Mouse (Mus musculus) CH12.LX (cell line): ENCODE data around the gene Kif1a. TPM values are rescaled to one million over a fixed set of nuclear protein-coding genes. Genes with fewer than 3 reads are reported as not detected.

ENCODE experiments used
- DNase-seq: peaks from one replicate; pipeline ENCODE4 v3.0.0-alpha.2; 2013; ENCODE audit errors: extremely low read depth
- H3K27ac ChIP-seq: 2 replicates; pipeline ENCODE4 v1.5.1; 2012; ENCODE audit warnings: low read depth, mild to moderate bottlenecking, control low read depth, moderate library complexity; ENCODE audit not compliant: insufficient read depth
- H3K27me3 ChIP-seq: replicated peaks from 2 replicates; pipeline ENCODE3; 2012; ENCODE audit warnings: inconsistent platforms
- H3K36me3 ChIP-seq, 2 experiments: replicated peaks in 1 of 2; 2 replicates each; pipeline versions ENCODE3 to v1.6.1; 2012; ENCODE audit warnings: inconsistent platforms in 1 of 2, low read length in 1 of 2, mild to moderate bottlenecking in 1 of 2, mixed read lengths in 1 of 2, moderate library complexity in 1 of 2; ENCODE audit not compliant: control insufficient read depth in 1 of 2, insufficient read depth in 1 of 2
- H3K4me1 ChIP-seq, 2 experiments: 2 replicates each; pipeline ENCODE4 v1.6.1; 2012; ENCODE audit warnings: inconsistent platforms in 1 of 2, moderate library complexity in 1 of 2; ENCODE audit not compliant: insufficient read depth in 2 of 2, control insufficient read depth in 1 of 2
- H3K4me2 ChIP-seq: 2 replicates; pipeline ENCODE4 v1.6.1; 2012; ENCODE audit warnings: low read depth, mild to moderate bottlenecking, control low read depth; ENCODE audit not compliant: poor library complexity, insufficient read depth, severe bottlenecking
- H3K4me3 ChIP-seq, 3 experiments: fragments of 150-350 bp in 1 of 3; sonication (generic) in 1 of 3; replicated peaks in 1 of 3; 2 replicates each; pipeline versions ENCODE3 to v1.5.1; 2011 to 2012; ENCODE audit warnings: low read depth in 2 of 3, low read length in 2 of 3, mild to moderate bottlenecking in 2 of 3, moderate library complexity in 2 of 3, control low read depth in 1 of 3, improper control_type of control experiment in 1 of 3, inconsistent platforms in 1 of 3, mixed read lengths in 1 of 3; ENCODE audit not compliant: poor library complexity in 1 of 3
- H3K79me2 ChIP-seq: replicated peaks from 2 replicates; pipeline ENCODE4 v1.6.1; 2012; ENCODE audit warnings: mild to moderate bottlenecking, moderate library complexity; ENCODE audit not compliant: control insufficient read depth, poor library complexity, insufficient read depth, severe bottlenecking; ENCODE audit errors: extremely low read depth
- H3K9ac ChIP-seq: 2 replicates; pipeline ENCODE4 v1.6.1; 2012; ENCODE audit warnings: low read depth, mild to moderate bottlenecking, control low read depth, moderate library complexity; ENCODE audit not compliant: insufficient read depth
- H3K9me3 ChIP-seq: replicated peaks from 2 replicates; pipeline ENCODE3; 2012; ENCODE audit warnings: low read length, inconsistent platforms, mixed read lengths
- CHD1 ChIP-seq: IDR thresholded peaks from 2 replicates; pipeline ENCODE4 v1.6.1; 2012; ENCODE audit warnings: low read depth, low read length, improper control_type of control experiment, inconsistent platforms
- CHD2 ChIP-seq: IDR thresholded peaks from 2 replicates; pipeline ENCODE4 v1.6.1; 2011; ENCODE audit warnings: low read length, improper control_type of control experiment
- CTCF ChIP-seq, 2 experiments: IDR thresholded peaks in 1 of 2; conservative IDR thresholded peaks in 1 of 2; 2 replicates each; pipeline ENCODE4 v1.5.1; 2011 to 2012; ENCODE audit warnings: low read depth in 2 of 2, low read length in 2 of 2, improper control_type of control experiment in 1 of 2, inconsistent platforms in 1 of 2, mild to moderate bottlenecking in 1 of 2, moderate library complexity in 1 of 2
- ELF1 ChIP-seq: IDR thresholded peaks from 2 replicates; pipeline ENCODE4 v1.6.1; 2014; ENCODE audit warnings: low read depth, mild to moderate bottlenecking, inconsistent platforms, low read length, improper control_type of control experiment
- EP300 ChIP-seq: IDR thresholded peaks from 2 replicates; pipeline ENCODE4 v1.6.1; 2011; ENCODE audit warnings: low read length, improper control_type of control experiment
- ETS1 ChIP-seq: conservative IDR thresholded peaks from 2 replicates; pipeline ENCODE4 v1.6.1; 2012; ENCODE audit warnings: low read depth, mild to moderate bottlenecking, inconsistent platforms, low read length, improper control_type of control experiment, moderate library complexity
- JUN ChIP-seq: IDR thresholded peaks from 2 replicates; pipeline ENCODE4 v1.6.1; 2011; ENCODE audit warnings: low read depth, mild to moderate bottlenecking, low read length, improper control_type of control experiment, moderate library complexity; ENCODE audit not compliant: insufficient read depth
- KAT2A ChIP-seq: IDR thresholded peaks from 2 replicates; pipeline ENCODE4 v1.6.1; 2012; ENCODE audit warnings: low read length, improper control_type of control experiment, inconsistent platforms; ENCODE audit not compliant: insufficient replicate concordance
- MEF2A ChIP-seq: IDR thresholded peaks from 2 replicates; pipeline ENCODE4 v1.6.1; 2014; ENCODE audit warnings: low read depth, mild to moderate bottlenecking, inconsistent platforms, low read length, improper control_type of control experiment, borderline replicate concordance
- MXI1 ChIP-seq: IDR thresholded peaks from 2 replicates; pipeline ENCODE4 v1.6.1; 2011; ENCODE audit warnings: mild to moderate bottlenecking, low read depth, low read length, improper control_type of control experiment
- PAX5 ChIP-seq: IDR thresholded peaks from 2 replicates; pipeline ENCODE4 v1.6.1; 2012; ENCODE audit warnings: low read length, inconsistent platforms, mixed read lengths
- POLR2A ChIP-seq: IDR thresholded peaks from 2 replicates; pipeline ENCODE4 v1.6.1; 2011; ENCODE audit warnings: low read depth, mild to moderate bottlenecking, improper control_type of control experiment, low read length
- POLR2AphosphoS2 ChIP-seq: IDR thresholded peaks from 2 replicates; pipeline ENCODE4 v1.6.1; 2011; ENCODE audit warnings: low read depth, low read length, improper control_type of control experiment
- RAD21 ChIP-seq: IDR thresholded peaks from 2 replicates; pipeline ENCODE4 v1.6.1; 2011; ENCODE audit warnings: low read depth, mild to moderate bottlenecking, low read length, improper control_type of control experiment, moderate library complexity
- USF1 ChIP-seq: IDR thresholded peaks from 2 replicates; pipeline ENCODE4 v1.6.1; 2014; ENCODE audit warnings: low read depth, mild to moderate bottlenecking, inconsistent platforms, low read length, improper control_type of control experiment
- ZC3H11A ChIP-seq: IDR thresholded peaks from 2 replicates; pipeline ENCODE4 v1.6.1; 2012; ENCODE audit warnings: low read depth, mild to moderate bottlenecking, inconsistent platforms, low read length, improper control_type of control experiment
- ZMIZ1 ChIP-seq: IDR thresholded peaks from 2 replicates; pipeline ENCODE4 v1.6.1; 2012; ENCODE audit warnings: low read depth, mild to moderate bottlenecking, inconsistent platforms, low read length, improper control_type of control experiment
- dilution Hi-C: fragments of 300-500 bp; cut with MboI; formaldehyde crosslinking; loops from 2 replicates; pipeline ENCODE4 v1.14.3; 2020; ENCODE audit warnings: low sequenced_read_pairs; ENCODE audit not compliant: extremely low pct_unique_long_range_greater_than_20kb, extremely low pct_ligation_motif_present
- in situ Hi-C: fragments of 300-500 bp; cut with MboI; formaldehyde crosslinking; loops from 3 replicates; pipeline ENCODE4 v1.14.3; 2019; ENCODE audit warnings: low sequenced_read_pairs, low pct_ligation_motif_present, low pct_unique_long_range_greater_than_20kb, mixed read lengths
- polyA plus RNA-seq: library from polyadenylated mRNA; unstranded; fragments of >175 nt; gene quantifications from 2 replicates; pipeline ENCODE4 v1.2.1, GENCODE M21; 2012; ENCODE audit warnings: low read depth; ENCODE audit not compliant: insufficient read length
- total RNA-seq, 2 experiments: library from RNA; depleted of rRNA; stranded (reverse); fragments of 300-350 nt in 1 of 2; fragments of >200 nt in 1 of 2; gene quantifications; 2 replicates each; pipeline ENCODE4 v1.2.3; 2012 to 2014

Kif1a gene
- total and polyA plus RNA-seq, 3 experiments = 0.17 to 0.61 (median 0.17) TPM

DNA sequence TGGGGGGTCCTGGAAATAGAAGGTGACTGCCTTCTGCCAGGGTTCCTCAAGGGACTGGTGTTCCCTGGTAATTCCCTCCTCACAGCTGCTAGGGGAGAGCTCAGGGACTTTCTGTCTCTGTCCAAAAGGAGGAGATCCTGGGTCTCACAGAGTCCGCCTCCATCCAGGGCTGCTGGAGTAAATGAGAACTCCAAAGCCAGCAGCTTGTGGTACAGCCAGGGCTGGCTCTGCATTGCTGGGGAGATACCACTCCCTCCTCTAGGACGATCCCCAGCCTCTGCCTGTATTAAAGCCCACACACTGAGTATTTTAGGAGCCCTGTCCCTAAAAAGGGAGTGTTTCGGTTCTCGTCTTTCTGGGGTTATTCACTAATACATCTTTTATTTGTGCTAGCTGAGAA is 81.1 kb downstream of the Kif1a start:
- TF ChIP-seq ELF1 = no peak
- no peak for TF ChIP-seq ZC3H11A
- TF ChIP-seq CHD2 = no peak
- TF ChIP-seq CTCF (conservative IDR thresholded peaks at IDR 0.05 in 1 of 2, IDR thresholded peaks at IDR 0.05 in 1 of 2; ENCODE audit: low read depth in 2 of 2, low read length in 2 of 2) = no peak
- Histone ChIP-seq H3K4me2 (no peak overlapping the region), H3K36me3 (no peaks in the 10 kb centered on the region), H3K4me3 (no peak overlapping the region), H3K27me3 (peaks cover 69% of the 10 kb centered on the region), H3K4me1 (peaks cover 7 to 14% of the 10 kb centered on the region in 2 experiments), H3K9ac (no peak overlapping the region), H3K79me2 (no peaks in the 10 kb centered on the region), H3K9me3 (no peaks in the 10 kb centered on the region), H3K27ac (no peak overlapping the region)
- dilution Hi-C loops = no loop called here
- no peak for DNase-seq
- in situ Hi-C loops = no loop called here

DNA sequence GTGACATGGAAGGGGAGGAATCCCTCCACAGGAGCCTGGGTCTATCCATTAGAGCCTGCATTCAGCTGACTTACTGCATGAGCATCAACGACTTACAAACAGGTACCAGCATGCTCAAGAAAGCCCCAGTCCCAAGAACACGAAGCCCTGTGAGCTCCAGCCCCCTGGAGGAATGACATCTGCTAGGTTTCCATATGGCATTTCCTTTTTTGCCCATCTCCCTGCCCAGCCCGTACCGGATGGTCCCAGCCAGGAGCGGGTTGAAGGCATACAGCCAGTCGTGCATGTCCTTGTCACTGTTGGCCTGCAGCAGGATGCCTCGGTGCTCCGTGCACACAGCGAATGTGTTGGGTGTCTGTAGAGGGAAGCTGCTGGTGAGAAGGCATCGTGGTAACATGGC is 83.0 kb downstream of the Kif1a start:
- dilution Hi-C loops (no loop called here), in situ Hi-C loops (no loop called here)
- Histone ChIP-seq H3K36me3 (no peaks in the 10 kb centered on the region), H3K4me1 (peaks cover 6 to 31% of the 10 kb centered on the region in 2 experiments), H3K27me3 (peaks cover 50% of the 10 kb centered on the region), H3K9ac (no peak overlapping the region), H3K79me2 (no peaks in the 10 kb centered on the region), H3K9me3 (no peaks in the 10 kb centered on the region), H3K4me2 (no peak overlapping the region)
- no peak for TF ChIP-seq RAD21
- no peak for TF ChIP-seq ZMIZ1
- TF ChIP-seq ZC3H11A = no peak
- no peak for TF ChIP-seq USF1
- no peak for TF ChIP-seq POLR2AphosphoS2
- TF ChIP-seq JUN = no peak
- TF ChIP-seq EP300 = no peak
- TF ChIP-seq MXI1 = no peak
- TF ChIP-seq KAT2A = no peak
- TF ChIP-seq MEF2A = no peak
- TF ChIP-seq PAX5 = no peak
- no peak for TF ChIP-seq ETS1
- no peak for TF ChIP-seq CHD2
- no peak for TF ChIP-seq CHD1
- no peak for TF ChIP-seq POLR2A
- TF ChIP-seq, all 38 proteins: peak for 0
- Histone ChIP-seq H3K27ac (no peak overlapping the region), H3K4me3 (no peak overlapping the region)
- DNase-seq = no peak
